Mouse (Mus musculus) c-Kit-negative CD71-positive TER-119-positive erythroid progenitor cells, embryonic 14.5 days (primary cell): ENCODE results near the gene BC004004.
A peak's percentile ranks its signal among the peaks of the same experiment; 100 is the strongest.
"Not testable (repeated sequence)": the region's sequence is repeated elsewhere in the genome, so short reads cannot be mapped to it uniquely, and the experiment has no call there.

Experiments
- DNase-seq: peaks from one replicate; pipeline ENCODE4 v3.0.0-alpha.2; 2013; ENCODE audit warnings: low read depth, low spot score

The BC004004 gene

GRCm38 (mm10) chr17:29347645-29348256 is 79.2 kb downstream of the BC004004 start, which contains the start of gene Mtch1:
Gene Mtch1 (minus strand): TSS chr17:29347934.
- DNase-seq, result peak; percentile 91

- DNase-seq, result no peak
Observed at GRCm38 (mm10) chr17:29348996-29349395, 80.4 kb downstream of the BC004004 start.

GRCm38 (mm10) chr17:29351056-29351455 is 82.5 kb downstream of the BC004004 start:
- DNase-seq, result not testable (repeated sequence)

GRCm38 (mm10) chr17:29355461-29355840 is 86.9 kb downstream of the BC004004 start:
- no peak for DNase-seq

GRCm38 (mm10) chr17:29355841-29356478 is 87.4 kb downstream of the BC004004 start:
- no peak for DNase-seq

- DNase-seq, result no peak
Observed at GRCm38 (mm10) chr17:29356479-29356856, 87.9 kb downstream of the BC004004 start.

- DNase-seq, result no peak
Observed at GRCm38 (mm10) chr17:29356882-29357281, 88.3 kb downstream of the BC004004 start.

- DNase-seq, result no peak
Observed at GRCm38 (mm10) chr17:29358928-29359327, 90.3 kb downstream of the BC004004 start.

GRCm38 (mm10) chr17:29360761-29361221 is 92.2 kb downstream of the BC004004 start, which contains the start of gene Fgd2:
Gene Fgd2 (plus strand): TSS chr17:29360914.
- no peak for DNase-seq

- DNase-seq, result no peak
Observed at GRCm38 (mm10) chr17:29361982-29362691, 93.5 kb downstream of the BC004004 start.

- no peak for DNase-seq
Observed at GRCm38 (mm10) chr17:29363109-29363508, 94.5 kb downstream of the BC004004 start.
